Mouse (Mus musculus) bone marrow macrophage, adult 2 months (primary cell): ENCODE data around the gene Ifit1bl2.

Experiments
- CTCF ChIP-seq: IDR thresholded peaks from 2 replicates; pipeline ENCODE4 v1.5.1; 2012; ENCODE audit warnings: low read depth, mild to moderate bottlenecking, low read length, moderate library complexity
- POLR2A ChIP-seq: IDR thresholded peaks from 2 replicates; pipeline ENCODE4 v1.6.1; 2012; ENCODE audit warnings: mild to moderate bottlenecking, low read depth, low read length, borderline replicate concordance

DNA sequence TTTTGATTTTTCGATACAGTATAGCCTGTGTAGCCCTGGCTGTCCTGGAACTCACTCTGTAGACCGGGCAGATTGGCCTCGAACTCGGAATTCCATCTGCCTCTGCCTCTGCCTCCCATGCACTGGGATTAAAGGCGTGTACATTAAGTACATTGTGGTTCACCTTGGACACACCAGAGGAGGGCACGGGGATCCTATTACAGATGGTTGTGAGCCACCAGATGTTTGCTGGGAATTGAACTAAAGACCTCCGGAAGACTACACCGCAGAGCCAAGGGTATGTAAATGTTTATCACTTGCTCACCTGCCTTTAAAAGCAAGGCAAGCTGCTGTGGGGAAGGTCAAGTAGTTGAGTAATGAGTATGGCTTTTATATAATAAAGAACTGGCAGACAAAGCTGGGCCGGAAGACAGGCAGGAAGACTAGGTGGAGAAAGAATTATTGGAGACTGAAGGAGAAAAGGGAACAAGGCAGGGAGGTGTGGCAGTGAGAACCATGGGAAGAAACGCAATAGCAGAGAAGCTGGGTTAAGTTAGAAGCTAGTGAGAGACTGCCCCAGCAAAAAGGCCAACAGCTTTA lies 14.8 kb upstream of the Ifit1bl2 start:
- no peak for TF ChIP-seq CTCF
- no peak for TF ChIP-seq POLR2A
